Mouse (Mus musculus) liver, embryonic 15.5 days (tissue): Measurements from ENCODE around the gene Sh3d19. TPM values are rescaled to one million over a fixed set of nuclear protein-coding genes. Genes with fewer than 3 reads are reported as not detected.

Experiments
- ATAC-seq: fragments of 200-750 bp; cut with Nextera tagmentation; 2 replicates; pipeline ENCODE4 v1.8.0; 2017; ENCODE audit warnings: moderate number of reproducible peaks, mild to moderate bottlenecking, moderate library complexity; ENCODE audit not compliant: insufficient read depth
- H3K27ac ChIP-seq: fragments of 300-500 bp; sonication (generic); replicated peaks from 2 replicates; pipeline ENCODE4 v1.5.1; 2015; ENCODE audit warnings: mild to moderate bottlenecking, inconsistent platforms
- H3K27me3 ChIP-seq: fragments of 300-500 bp; sonication (generic); 2 replicates; pipeline ENCODE4 v1.6.1; 2015; ENCODE audit warnings: mild to moderate bottlenecking, inconsistent platforms
- H3K36me3 ChIP-seq: fragments of 300-500 bp; sonication (generic); replicated peaks from 2 replicates; pipeline ENCODE4 v1.6.1; 2015; ENCODE audit warnings: moderate library complexity, mild to moderate bottlenecking, inconsistent platforms
- H3K4me1 ChIP-seq: fragments of 300-500 bp; sonication (generic); replicated peaks from 2 replicates; pipeline ENCODE4 v1.6.1; 2015; ENCODE audit warnings: inconsistent platforms
- H3K4me2 ChIP-seq: fragments of 300-500 bp; sonication (generic); 2 replicates; pipeline ENCODE4 v1.6.1; 2015; ENCODE audit warnings: moderate library complexity, mild to moderate bottlenecking, inconsistent platforms
- H3K4me3 ChIP-seq: fragments of 300-500 bp; sonication (generic); replicated peaks from 2 replicates; pipeline ENCODE4 v1.5.1; 2015; ENCODE audit warnings: mild to moderate bottlenecking, inconsistent platforms
- H3K9ac ChIP-seq: fragments of 300-500 bp; sonication (generic); 2 replicates; pipeline ENCODE4 v1.6.1; 2015; ENCODE audit warnings: moderate library complexity, mild to moderate bottlenecking, inconsistent platforms
- H3K9me3 ChIP-seq: fragments of 300-500 bp; sonication (generic); replicated peaks from 2 replicates; pipeline ENCODE4 v1.6.1; 2016; ENCODE audit warnings: inconsistent platforms
- WGBS: fragments of 180-500 bp; shearing (Covaris S2); methylation state at CpG from one replicate; pipeline ENCODE4 v1.1.7; 2015; ENCODE audit warnings: mixed read lengths; ENCODE audit not compliant: insufficient replicate concordance; 5-methylcytosine and 5-hydroxymethylcytosine counted together
- polyA plus RNA-seq: library from polyadenylated mRNA; unstranded; fragments of >200 nt; fragmentation: Nextera tagmentation; extraction: Ambion mirVana; gene quantifications from 2 replicates; pipeline ENCODE4 v1.2.1, GENCODE M21; 2015

Gene Sh3d19
- polyA plus RNA-seq, 1 experiment from 2014 or later: 7.0 TPM

DNA sequence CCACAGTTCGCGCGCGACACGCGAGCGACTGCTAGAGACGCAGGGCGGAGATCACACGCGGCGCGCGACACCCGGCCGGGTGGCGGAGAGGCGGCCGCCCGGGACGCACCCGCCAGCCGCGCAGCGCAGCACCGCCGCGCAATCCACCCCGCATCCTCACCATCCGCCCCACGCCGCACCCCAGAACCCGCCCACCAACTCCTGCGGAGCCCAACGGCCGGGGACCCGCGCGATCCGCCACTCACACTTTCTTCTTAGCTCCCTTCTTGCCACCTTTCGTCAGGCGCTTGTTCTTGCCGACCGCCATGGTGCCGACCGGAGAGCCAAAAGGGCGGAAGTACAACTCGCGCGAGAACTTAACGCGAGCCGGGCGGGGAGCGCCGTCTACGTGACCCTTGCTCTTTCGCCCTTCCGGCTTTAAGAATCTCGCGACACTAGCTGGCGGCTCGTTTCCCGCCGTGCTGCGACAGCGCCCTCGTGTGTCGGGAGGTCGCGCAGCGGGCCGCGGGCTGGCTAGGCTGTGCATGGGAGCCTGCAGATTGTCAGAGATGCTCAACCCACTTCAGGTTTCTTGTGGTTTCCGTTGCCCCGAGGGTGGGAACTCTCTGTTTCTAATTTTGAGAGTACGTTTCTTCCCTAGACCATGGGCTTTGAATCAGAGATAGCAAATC is 171.5 kb downstream of the Sh3d19 start, which contains the start of gene Rps3a1:
TSS of gene Rps3a1 (minus strand) at position 440 of the 671 bp plus-strand sequence.
- peak within 1 kb of the TSS; percentile 85 for H3K4me2 ChIP-seq
- H3K9ac ChIP-seq: peak within 1 kb of the TSS; percentile 81
- H3K36me3 ChIP-seq: peaks cover 42% of the 10 kb centered on the region
- H3K4me1 ChIP-seq: peaks cover 41% of the 10 kb centered on the region
- H3K4me3 ChIP-seq: peak within 1 kb of the TSS; percentile 93
- no peaks in the 10 kb centered on the region for H3K9me3 ChIP-seq
- H3K27ac ChIP-seq: peak within 1 kb of the TSS; percentile 83
- peak; percentile 96 for ATAC-seq
- under 1% methylated on average over 77 of the region's 77 CpGs for WGBS
- H3K27me3 ChIP-seq: no peaks in the 10 kb centered on the region

DNA sequence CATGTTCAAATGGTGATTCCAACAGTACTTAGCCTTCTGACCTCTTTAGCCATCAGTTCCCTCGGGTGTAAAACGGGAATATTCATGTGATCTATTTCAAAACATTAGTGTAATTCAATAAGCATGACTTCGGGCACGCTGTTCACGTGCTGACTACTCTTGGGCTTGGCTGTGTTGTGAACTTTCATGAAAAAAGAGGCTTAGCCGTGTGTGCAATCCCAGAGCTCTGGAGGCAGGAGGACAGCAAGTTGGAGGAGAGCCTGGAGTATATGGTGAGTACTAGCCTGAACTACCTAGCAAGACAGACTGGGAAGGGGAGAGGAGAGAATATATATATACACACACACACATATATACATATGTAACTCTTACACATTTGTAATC is 172.0 kb downstream of the Sh3d19 start:
- Histone ChIP-seq H3K4me1 (peaks cover 36% of the 10 kb centered on the region), H3K9ac (0 out of 2 replicates have a peak overlapping the region, but pooled peaks have one; percentile 7), H3K4me2 (peak overlapping the region; percentile 85), H3K4me3 (peak overlapping the region; percentile 93), H3K27me3 (no peaks in the 10 kb centered on the region), H3K27ac (no peak overlapping the region), H3K9me3 (no peaks in the 10 kb centered on the region), H3K36me3 (peaks cover 36% of the 10 kb centered on the region)
- ATAC-seq: no peak
- 17% methylated on average over 6 of the region's 6 CpGs for WGBS

DNA sequence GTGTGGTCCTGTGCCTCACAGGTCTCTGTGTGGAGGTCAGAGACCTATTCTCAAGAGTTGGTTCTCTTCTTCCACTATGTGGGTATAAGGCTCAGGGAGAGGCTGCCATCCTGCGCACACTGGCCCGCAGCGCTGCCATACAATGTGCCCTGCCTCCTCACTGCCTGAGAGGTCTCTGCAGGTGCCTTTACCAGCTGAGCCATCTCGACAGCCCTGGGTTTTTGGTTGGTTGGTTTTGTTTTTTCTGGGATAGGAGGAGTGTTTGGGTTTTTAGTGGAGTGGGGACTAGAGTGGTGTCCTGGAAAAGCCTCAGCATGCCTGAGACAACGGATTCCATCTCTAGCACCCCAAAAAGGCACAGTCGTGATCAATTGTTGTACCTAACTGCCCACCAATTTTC is 172.4 kb downstream of the Sh3d19 start:
- Histone ChIP-seq H3K4me2 (peak overlapping the region; percentile 85; the same call in 1 of the 2 replicates), H3K27me3 (no peaks in the 10 kb centered on the region), H3K27ac (no peak overlapping the region), H3K4me3 (no peak overlapping the region), H3K9me3 (no peaks in the 10 kb centered on the region), H3K9ac (no peak overlapping the region), H3K4me1 (peaks cover 32% of the 10 kb centered on the region), H3K36me3 (peaks cover 32% of the 10 kb centered on the region)
- WGBS: 70% methylated on average over 6 of the region's 6 CpGs
- ATAC-seq: no peak

DNA sequence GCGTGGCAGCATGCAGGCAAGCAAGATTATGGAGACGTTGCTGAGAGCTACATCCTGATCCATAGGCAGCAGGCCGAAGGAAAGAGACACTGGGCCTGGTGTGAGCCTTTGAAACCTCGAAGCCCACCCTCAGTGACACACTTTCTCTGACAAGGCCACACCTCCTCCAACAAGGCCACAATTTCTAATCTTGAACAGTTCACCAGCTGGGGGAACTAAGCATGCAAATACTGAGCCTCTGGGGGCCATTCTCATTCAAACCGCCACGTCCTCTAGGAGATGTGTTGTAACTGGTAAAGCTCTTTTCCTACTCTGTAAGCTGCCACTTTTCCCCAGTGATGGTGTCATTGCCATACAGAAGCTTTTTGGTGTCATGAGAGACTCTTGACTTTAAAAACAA is 178.2 kb downstream of the Sh3d19 start:
- ATAC-seq: no peak
- 69% methylated on average over 6 of the region's 6 CpGs for WGBS
- no peaks in the 10 kb centered on the region for H3K36me3 ChIP-seq

DNA sequence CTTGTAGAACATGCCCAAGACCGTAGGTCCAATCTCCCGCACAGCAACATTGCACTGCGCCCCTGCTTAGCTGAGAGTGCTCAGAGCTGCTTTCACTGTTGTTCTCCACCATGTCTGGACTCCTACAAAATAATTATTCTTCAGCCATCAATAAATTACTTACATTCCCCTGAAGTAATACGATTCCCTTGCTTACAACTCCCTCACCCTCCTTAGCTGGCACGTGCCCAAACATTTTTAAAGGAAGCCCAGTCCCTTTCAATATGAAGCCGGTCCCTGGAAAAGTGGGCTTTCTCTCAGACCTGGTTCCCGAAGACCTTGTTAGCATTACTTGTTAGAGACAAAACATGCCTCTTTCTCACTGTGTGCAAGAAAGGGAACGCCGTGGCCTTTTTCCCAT is 178.6 kb downstream of the Sh3d19 start:
- no peaks in the 10 kb centered on the region for H3K4me1 ChIP-seq
- H3K27me3 ChIP-seq: no peaks in the 10 kb centered on the region
- H3K9ac ChIP-seq: no peak overlapping the region
- H3K36me3 ChIP-seq: no peaks in the 10 kb centered on the region
- WGBS: 79% methylated on average over 9 of the region's 9 CpGs
- no peak overlapping the region for H3K27ac ChIP-seq
- ATAC-seq: no peak
- no peaks in the 10 kb centered on the region for H3K9me3 ChIP-seq
- H3K4me2 ChIP-seq: no peak overlapping the region
- no peak overlapping the region for H3K4me3 ChIP-seq

More for the DNA sequence above, 178.2 kb downstream of the Sh3d19 start:
- Histone ChIP-seq H3K4me3 (no peak overlapping the region), H3K9ac (no peak overlapping the region), H3K27me3 (no peaks in the 10 kb centered on the region), H3K4me2 (no peak overlapping the region), H3K4me1 (no peaks in the 10 kb centered on the region), H3K9me3 (no peaks in the 10 kb centered on the region), H3K27ac (no peak overlapping the region)

DNA sequence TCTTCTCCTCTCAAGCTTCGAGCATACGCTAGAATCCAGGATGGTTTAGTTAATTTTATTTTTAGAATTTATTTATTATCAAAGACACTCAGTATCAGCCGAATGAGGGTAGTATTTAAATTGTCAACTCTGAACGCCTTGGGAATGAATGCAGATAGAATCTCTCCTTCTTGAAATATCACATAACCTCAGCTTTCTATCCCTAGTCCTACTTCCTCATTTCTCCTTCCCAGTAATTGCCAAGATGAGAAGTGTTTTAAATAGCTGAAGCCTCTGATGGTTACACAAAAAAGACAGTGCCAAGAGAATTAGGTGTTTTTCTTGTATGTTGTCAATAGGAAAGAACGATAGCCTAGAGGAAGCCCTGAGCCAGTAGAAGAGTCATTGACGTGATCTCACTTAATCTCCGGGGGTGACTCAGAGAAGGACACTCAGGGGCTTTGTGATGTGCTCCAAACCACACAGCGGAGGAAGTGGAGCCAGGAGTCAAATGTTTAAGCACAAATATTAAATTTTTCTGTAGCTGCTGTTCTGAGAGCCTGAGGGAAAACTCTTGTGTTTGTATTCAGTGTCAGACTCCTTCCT is 198.0 kb downstream of the Sh3d19 start:
- no peak overlapping the region for H3K9ac ChIP-seq
- WGBS: 34% methylated on average over 8 of the region's 8 CpGs
- H3K4me1 ChIP-seq: no peaks in the 10 kb centered on the region
- H3K36me3 ChIP-seq: no peaks in the 10 kb centered on the region
- no peak overlapping the region for H3K4me3 ChIP-seq
- ATAC-seq: no peak
- no peak overlapping the region for H3K27ac ChIP-seq
- no peaks in the 10 kb centered on the region for H3K9me3 ChIP-seq
- no peak overlapping the region for H3K4me2 ChIP-seq
- H3K27me3 ChIP-seq: no peaks in the 10 kb centered on the region

DNA sequence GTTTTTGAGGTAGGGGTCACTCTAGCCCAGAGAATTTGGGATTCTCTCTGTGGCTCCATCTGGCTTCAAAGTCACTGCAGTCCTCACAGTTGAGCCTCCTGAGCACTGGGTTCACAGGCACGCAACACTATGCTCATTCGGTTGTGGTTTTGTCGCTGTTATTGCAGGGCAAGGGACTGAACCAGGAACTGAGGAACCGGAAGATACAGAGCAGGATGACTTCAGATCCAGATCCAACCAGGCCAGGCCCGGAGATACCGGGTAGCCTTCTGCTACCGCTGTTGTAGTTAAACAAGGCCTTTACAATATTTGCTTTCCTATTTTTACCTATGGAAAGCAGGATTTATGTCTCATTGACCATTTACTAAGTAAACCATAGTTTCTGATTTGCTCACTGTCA is 208.8 kb downstream of the Sh3d19 start:
- WGBS: 66% methylated on average over 7 of the region's 7 CpGs

More for the DNA sequence above, 208.8 kb downstream of the Sh3d19 start:
- no peak overlapping the region for H3K27ac ChIP-seq
- no peak overlapping the region for H3K9ac ChIP-seq
- H3K4me3 ChIP-seq: no peak overlapping the region
- no peaks in the 10 kb centered on the region for H3K4me1 ChIP-seq
- no peak for ATAC-seq
- H3K27me3 ChIP-seq: no peaks in the 10 kb centered on the region
- no peaks in the 10 kb centered on the region for H3K9me3 ChIP-seq
- H3K36me3 ChIP-seq: no peaks in the 10 kb centered on the region
- no peak overlapping the region for H3K4me2 ChIP-seq

Other genes starting within 250 kb of the Sh3d19 start
- 0.28 and 0.30 TPM in 2 replicates for gene Fam160a1, start 153.8 kb upstream of the Sh3d19 start, polyA plus RNA-seq
- 0.15 and 0.28 TPM in 2 replicates for gene Glt28d2, start 83.6 kb upstream of the Sh3d19 start, polyA plus RNA-seq
- 0.24 and 0.79 TPM in 2 replicates for gene Gm37240, start 83.6 kb upstream of the Sh3d19 start, polyA plus RNA-seq
- gene Prss48, start 31.4 kb downstream of the Sh3d19 start, polyA plus RNA-seq: not detected in 2 replicates
- 585 and 685 TPM in 2 replicates for gene Rps3a1, start 171.6 kb downstream of the Sh3d19 start, polyA plus RNA-seq